In genomic region chr1:57995432-57996132, GRCm38 (mm10) we compare ENCODE assay signal across 8 mouse cellular contexts. TPM values are rescaled to one million over a fixed set of nuclear protein-coding genes. Genes with fewer than 3 reads are reported as not detected.
DNase-seq lines count a peak whose midpoint lies in the region; ATAC-seq and TF ChIP-seq lines count a peak whose summit lies in the region.

Gene Sgo2a (plus strand): TSS chr1:57995971.

- no peaks in the 10 kb centered on the region for H3K9me3 ChIP-seq in embryonic facial prominence, embryonic 14.5 days (ENCODE audit: control insufficient read depth, low read length)
- H3K9me3 ChIP-seq in limb, embryonic 13.5 days, result no peaks in the 10 kb centered on the region
- no peaks in the 10 kb centered on the region for H3K9me3 ChIP-seq in midbrain, embryonic 16.5 days (replicated peaks; ENCODE audit: control insufficient read depth, low read length, poor library complexity, severe bottlenecking)

- peak within 1 kb of the TSS; percentile 67 for H3K4me2 ChIP-seq in embryonic facial prominence, embryonic 14.5 days (ENCODE audit: low read depth, low read length)
- peak within 1 kb of the TSS; percentile 90 for H3K4me2 ChIP-seq in limb, embryonic 13.5 days (replicated peaks)
- peak within 1 kb of the TSS; percentile 97 for H3K4me2 ChIP-seq in midbrain, embryonic 16.5 days (ENCODE audit: low read length)

- TF ChIP-seq CTCF in heart, adult 2 months (IDR thresholded peaks at IDR 0.05), result 0 out of 2 replicates have a peak, but pooled peaks have one; percentile 6

- H3K9ac ChIP-seq in embryonic facial prominence, embryonic 14.5 days (ENCODE audit: low read depth, low read length), result peak within 1 kb of the TSS; percentile 79
- H3K9ac ChIP-seq in heart, adult 2 months (ENCODE audit: low read depth, low read length), result peak within 1 kb of the TSS; percentile 75
- H3K9ac ChIP-seq in limb, embryonic 13.5 days, result peak within 1 kb of the TSS; percentile 79
- H3K9ac ChIP-seq in midbrain, embryonic 16.5 days (ENCODE audit: low read depth, low read length), result peak within 1 kb of the TSS; percentile 84

- H3K27ac ChIP-seq in embryonic facial prominence, embryonic 14.5 days (replicated peaks; ENCODE audit: low read depth, low read length), result peak within 1 kb of the TSS; percentile 74
- peak within 1 kb of the TSS; percentile 54 for H3K27ac ChIP-seq in heart, adult 2 months
- H3K27ac ChIP-seq in limb, embryonic 13.5 days, result peak within 1 kb of the TSS; percentile 72; the same call in 1 of the 2 replicates
- H3K27ac ChIP-seq in midbrain, embryonic 16.5 days (ENCODE audit: low read length), result peak within 1 kb of the TSS; percentile 92

- WGBS in embryonic facial prominence, embryonic 14.5 days, result 10% methylated on average over 20 of the region's 30 CpGs
- WGBS in heart, adult 2 months, result 8% methylated on average over 30 of the region's 30 CpGs
- 6% methylated on average over 30 of the region's 30 CpGs for WGBS in limb, embryonic 13.5 days
- 6% methylated on average over 30 of the region's 30 CpGs for WGBS in midbrain, embryonic 16.5 days

- DNase-seq in 3T3-L1 (ENCODE audit: low read depth, low spot score), result peak; percentile 94
- peak; percentile 66 to 80 for DNase-seq in adrenal gland, postnatal 4 days (ENCODE audit: low spot score in 2 of 2)
- DNase-seq in embryonic facial prominence, embryonic 14.5 days (ENCODE audit: low spot score), result peak; percentile 99
- peak; percentile 91 to 93 for DNase-seq in heart, adult 2 months
- peak; percentile 88 to 90 for DNase-seq in kidney, adult 8-10 months
- peak; percentile 80 to 97 for DNase-seq in spleen, postnatal 10 days (ENCODE audit: low spot score in 2 of 2)

- peak; percentile 99 for ATAC-seq in embryonic facial prominence, embryonic 14.5 days (ENCODE audit: low read depth)
- ATAC-seq in limb, embryonic 13.5 days (ENCODE audit: low FRiP score, low read depth), result peak; percentile 98
- peak; percentile 100 for ATAC-seq in midbrain, embryonic 16.5 days

- TF ChIP-seq POLR2A in heart, adult 2 months (IDR thresholded peaks at IDR 0.05; ENCODE audit: insufficient read depth, low read depth, low read length), result peak; percentile 94

- no peaks in the 10 kb centered on the region for H3K36me3 ChIP-seq in embryonic facial prominence, embryonic 14.5 days (ENCODE audit: control insufficient read depth, insufficient read depth, low read length)
- no peaks in the 10 kb centered on the region for H3K36me3 ChIP-seq in heart, adult 2 months (ENCODE audit: control insufficient read depth, insufficient read depth, low read length)
- peaks cover 3% of the 10 kb centered on the region; the same call in 1 of the 2 replicates for H3K36me3 ChIP-seq in limb, embryonic 13.5 days
- no peaks in the 10 kb centered on the region for H3K36me3 ChIP-seq in midbrain, embryonic 16.5 days (ENCODE audit: control insufficient read depth, insufficient read depth, low read length)

- H3K79me2 ChIP-seq in heart, adult 2 months (replicated peaks; ENCODE audit: control insufficient read depth, insufficient read depth, low read length), result no peaks in the 10 kb centered on the region

- intact Hi-C loops in heart, adult 2 months (cut with DNase I), result loop anchor here (2.0 kb wide), 1 partner anchor 25 kb away; no protein-coding TSS in a partner anchor

- no peaks in the 10 kb centered on the region for H3K27me3 ChIP-seq in embryonic facial prominence, embryonic 14.5 days (replicated peaks; ENCODE audit: control insufficient read depth, insufficient read depth, low read length)
- H3K27me3 ChIP-seq in heart, adult 2 months (ENCODE audit: control insufficient read depth, insufficient read depth, low read length), result no peaks in the 10 kb centered on the region
- no peaks in the 10 kb centered on the region for H3K27me3 ChIP-seq in limb, embryonic 13.5 days
- H3K27me3 ChIP-seq in midbrain, embryonic 16.5 days (ENCODE audit: control insufficient read depth, insufficient read depth, low read depth, low read length), result no peaks in the 10 kb centered on the region

- peak within 1 kb of the TSS; percentile 76 for H3K4me3 ChIP-seq in embryonic facial prominence, embryonic 14.5 days (ENCODE audit: low read depth, low read length)
- H3K4me3 ChIP-seq in heart, adult 2 months, result peak within 1 kb of the TSS; percentile 96
- peak within 1 kb of the TSS; percentile 93 for H3K4me3 ChIP-seq in limb, embryonic 13.5 days
- peak within 1 kb of the TSS; percentile 94 for H3K4me3 ChIP-seq in midbrain, embryonic 16.5 days (ENCODE audit: low read depth, low read length)

- TF ChIP-seq EP300 in heart, adult 2 months (IDR thresholded peaks at IDR 0.05; ENCODE audit: insufficient read depth, low read depth, low read length), result peak; percentile 55

- peaks cover 14% of the 10 kb centered on the region for H3K4me1 ChIP-seq in embryonic facial prominence, embryonic 14.5 days (ENCODE audit: control insufficient read depth, insufficient read depth, low read length)
- H3K4me1 ChIP-seq in heart, adult 2 months (ENCODE audit: control insufficient read depth, insufficient read depth, low read length), result 0 out of 2 replicates have a peak, but pooled peaks cover 3% of the 10 kb centered on the region
- peaks cover 17% of the 10 kb centered on the region for H3K4me1 ChIP-seq in limb, embryonic 13.5 days
- peaks cover 7% of the 10 kb centered on the region for H3K4me1 ChIP-seq in midbrain, embryonic 16.5 days (ENCODE audit: control insufficient read depth, insufficient read depth, low read length)

RNA-seq across cellular contexts. Expression of gene Sgo2a, which starts in this region (rescaled TPM):
- total RNA-seq in adrenal gland, postnatal 4 days (2021), result 1 to 10 TPM; 7.6 to 8.6 TPM
- polyA plus RNA-seq in embryonic facial prominence, embryonic 14.5 days (2014; fragmentation: Nextera tagmentation; extraction: Ambion mirVana), result 13.8 and 17.9 TPM in 2 replicates
- total RNA-seq in heart, adult 2 months (2021), result 1 to 10 TPM; 3.5 to 4.2 TPM
- polyA plus RNA-seq in heart, adult 2 months (2012; rRNA removed), result 1.1 and 1.9 TPM in 2 replicates
- polyA plus RNA-seq in limb, embryonic 13.5 days (2015; fragmentation: Nextera tagmentation; extraction: Ambion mirVana), result 19.7 and 20.2 TPM in 2 replicates
- 2.0 and 3.2 TPM in 2 replicates for polyA plus RNA-seq in midbrain, embryonic 16.5 days (2015; fragmentation: Nextera tagmentation; extraction: Ambion mirVana)

Comparison
In these comparisons a context has a peak if more than half of its experiments do, and no peak if none do; other contexts are left out.
1. Peak in every context shown above with its lines: DNase-seq, ATAC-seq, H3K4me3 ChIP-seq and H3K27ac ChIP-seq.